9 mouse cellular contexts compared by ENCODE assay signal in the genomic region with DNA sequence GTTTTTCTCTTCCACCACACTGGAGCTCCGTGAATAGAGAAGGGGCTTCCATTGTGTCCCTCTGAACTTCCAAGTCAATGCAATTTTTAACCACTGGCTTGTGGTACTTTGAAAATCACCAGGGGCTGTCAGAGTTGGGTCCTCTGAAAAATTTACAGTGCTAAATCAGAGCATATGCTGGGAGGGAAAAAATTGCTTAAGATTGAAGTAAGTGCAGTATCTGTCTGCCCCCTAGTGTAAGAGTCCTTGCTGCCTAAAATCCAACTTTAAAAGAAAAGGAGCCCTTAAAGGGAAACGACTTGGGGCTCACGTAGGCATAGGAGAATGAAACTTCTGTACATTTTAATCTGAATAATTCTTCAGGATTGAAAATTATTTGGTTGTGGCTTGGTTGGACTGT. TPM values are rescaled to one million over a fixed set of nuclear protein-coding genes. Genes with fewer than 3 reads are reported as not detected.
DNase-seq lines count a peak whose midpoint lies in the region; ATAC-seq and TF ChIP-seq lines count a peak whose summit lies in the region.
"Had no signal": no experiment of that assay in that cellular context is flagged by ENCODE, and none has a peak within 500 bp of the region (broad histone marks: within the 10 kb centered on the region; RNA-seq: fewer than 3 reads in every experiment).

No protein-coding gene starts in this region.

- H3K9me3 ChIP-seq in embryonic facial prominence, embryonic 15.5 days (replicated peaks): no peaks in the 10 kb centered on the region
- H3K9me3 ChIP-seq in intestine, embryonic 14.5 days (ENCODE audit: control insufficient read depth, low read length): no peaks in the 10 kb centered on the region
- no peaks in the 10 kb centered on the region for H3K9me3 ChIP-seq in liver, embryonic 16.5 days (replicated peaks; ENCODE audit: control insufficient read depth, low read length)
- H3K9me3 ChIP-seq in stomach, embryonic 16.5 days (replicated peaks; ENCODE audit: control insufficient read depth, low read length): no peaks in the 10 kb centered on the region

- H3K27ac ChIP-seq in layer of hippocampus, adult 2 months: peak overlapping the region; percentile 87
- peak overlapping the region; percentile 84 for H3K27ac ChIP-seq in embryonic facial prominence, embryonic 15.5 days (replicated peaks)
- peak overlapping the region; percentile 88 for H3K27ac ChIP-seq in intestine, embryonic 14.5 days (ENCODE audit: low read depth)
- no peak overlapping the region for H3K27ac ChIP-seq in liver, embryonic 16.5 days (ENCODE audit: low read length)
- H3K27ac ChIP-seq in stomach, embryonic 16.5 days (ENCODE audit: low read length): peak overlapping the region; percentile 92

- peaks cover 51% of the 10 kb centered on the region for H3K27me3 ChIP-seq in embryonic facial prominence, embryonic 15.5 days
- H3K27me3 ChIP-seq in intestine, embryonic 14.5 days (replicated peaks; ENCODE audit: control insufficient read depth, insufficient read depth, low read length): peaks cover 9% of the 10 kb centered on the region; the same call in 1 of the 2 replicates
- peaks cover 77% of the 10 kb centered on the region for H3K27me3 ChIP-seq in liver, embryonic 16.5 days (ENCODE audit: control insufficient read depth, insufficient read depth, low read depth, low read length)
- H3K27me3 ChIP-seq in stomach, embryonic 16.5 days (ENCODE audit: control insufficient read depth, insufficient read depth, low read length): no peaks in the 10 kb centered on the region

- no peak for ATAC-seq in embryonic facial prominence, embryonic 15.5 days (ENCODE audit: insufficient number of reproducible peaks, low FRiP score, low TSS enrichment, low read depth)
- ATAC-seq in intestine, embryonic 14.5 days (replicated peaks; ENCODE audit: low FRiP score, low TSS enrichment, low read depth): no peak
- ATAC-seq in liver, embryonic 16.5 days (ENCODE audit: low read depth): no peak
- ATAC-seq in stomach, embryonic 16.5 days (ENCODE audit: insufficient read depth, low FRiP score): no peak
- ATAC-seq in erythroid progenitor cell, adult 5-6 weeks (replicated peaks; ENCODE audit: low FRiP score, poor library complexity, severe bottlenecking): no peak

- H3K4me2 ChIP-seq in embryonic facial prominence, embryonic 15.5 days (replicated peaks): peak overlapping the region; percentile 55
- peak overlapping the region; percentile 60 for H3K4me2 ChIP-seq in intestine, embryonic 14.5 days (ENCODE audit: low read length)
- H3K4me2 ChIP-seq in liver, embryonic 16.5 days (ENCODE audit: low read depth, low read length): peak overlapping the region; percentile 37
- H3K4me2 ChIP-seq in stomach, embryonic 16.5 days (ENCODE audit: low read depth, low read length): peak overlapping the region; percentile 86

- TF ChIP-seq CTCF in layer of hippocampus, adult 2 months (conservative IDR thresholded peaks at IDR 0.05): peak; percentile 80

- H3K36me3 ChIP-seq in embryonic facial prominence, embryonic 15.5 days: no peaks in the 10 kb centered on the region
- H3K36me3 ChIP-seq in intestine, embryonic 14.5 days (ENCODE audit: control insufficient read depth, insufficient read depth, low read length): no peaks in the 10 kb centered on the region
- no peaks in the 10 kb centered on the region for H3K36me3 ChIP-seq in liver, embryonic 16.5 days (ENCODE audit: control insufficient read depth, insufficient read depth)
- no peaks in the 10 kb centered on the region for H3K36me3 ChIP-seq in stomach, embryonic 16.5 days (ENCODE audit: control insufficient read depth, insufficient read depth, low read length)

- no peak for DNase-seq in layer of hippocampus, adult 2 months (ENCODE audit: low spot score in 2 of 2)
- DNase-seq in layer of hippocampus, postnatal 25 days (ENCODE audit: extremely low spot score in 1 of 2, low spot score in 1 of 2): no peak
- no peak for DNase-seq in intestine, embryonic 14.5 days (ENCODE audit: low spot score)
- DNase-seq in spleen, postnatal 14 days (ENCODE audit: low spot score in 2 of 2): no peak

- under 1% methylated on average over 3 of the region's 3 CpGs for WGBS in embryonic facial prominence, embryonic 15.5 days
- WGBS in intestine, embryonic 14.5 days: 3% methylated on average over 3 of the region's 3 CpGs
- WGBS in liver, embryonic 16.5 days (ENCODE audit: insufficient replicate concordance): under 1% methylated on average over 3 of the region's 3 CpGs
- WGBS in stomach, embryonic 16.5 days: under 1% methylated on average over 3 of the region's 3 CpGs

- H3K4me1 ChIP-seq in embryonic facial prominence, embryonic 15.5 days: peaks cover 25% of the 10 kb centered on the region
- peaks cover 7% of the 10 kb centered on the region; the same call in 1 of the 2 replicates for H3K4me1 ChIP-seq in intestine, embryonic 14.5 days (replicated peaks; ENCODE audit: control insufficient read depth, insufficient read depth, low read length)
- H3K4me1 ChIP-seq in liver, embryonic 16.5 days (ENCODE audit: control insufficient read depth, low read depth, low read length): no peaks in the 10 kb centered on the region
- peaks cover 5% of the 10 kb centered on the region; the same call in 1 of the 2 replicates for H3K4me1 ChIP-seq in stomach, embryonic 16.5 days (ENCODE audit: control insufficient read depth, insufficient read depth, low read length)

- peak overlapping the region; percentile 52 for H3K4me3 ChIP-seq in layer of hippocampus, adult 2 months
- peak overlapping the region; percentile 46 for H3K4me3 ChIP-seq in embryonic facial prominence, embryonic 15.5 days (replicated peaks)
- peak overlapping the region; percentile 55 for H3K4me3 ChIP-seq in intestine, embryonic 14.5 days (ENCODE audit: low read depth, low read length)
- peak overlapping the region; percentile 42 for H3K4me3 ChIP-seq in liver, embryonic 16.5 days (ENCODE audit: low read depth, low read length)
- H3K4me3 ChIP-seq in stomach, embryonic 16.5 days (replicated peaks; ENCODE audit: low read length): peak overlapping the region; percentile 60

- no peak overlapping the region for H3K9ac ChIP-seq in embryonic facial prominence, embryonic 15.5 days
- H3K9ac ChIP-seq in intestine, embryonic 14.5 days (ENCODE audit: low read length): peak overlapping the region; percentile 72
- no peak overlapping the region for H3K9ac ChIP-seq in liver, embryonic 16.5 days (ENCODE audit: low read depth, low read length)
- peak overlapping the region; percentile 79 for H3K9ac ChIP-seq in stomach, embryonic 16.5 days (ENCODE audit: low read length)

RNA-seq across cellular contexts. Expression of gene Nr2f2, which starts 1.7 kb away (rescaled TPM):
- 10 to 100 TPM; 35.8 to 48.5 TPM for total RNA-seq in layer of hippocampus, adult 2 months (2021)
- 10 to 100 TPM; 40.8 to 45.1 TPM for total RNA-seq in layer of hippocampus, postnatal 25 days (2021)
- 32.3 and 35.6 TPM in 2 replicates for polyA plus RNA-seq in embryonic facial prominence, embryonic 15.5 days (2015; fragmentation: Nextera tagmentation; extraction: Ambion mirVana)
- polyA plus RNA-seq in intestine, embryonic 14.5 days (2014; fragmentation: Nextera tagmentation; extraction: Ambion mirVana): 53.7 and 56.9 TPM in 2 replicates
- polyA plus RNA-seq in liver, embryonic 16.5 days (2015; fragmentation: Nextera tagmentation; extraction: Ambion mirVana): 6.2 and 6.7 TPM in 2 replicates
- 52.5 and 64.6 TPM in 2 replicates for polyA plus RNA-seq in stomach, embryonic 16.5 days (2015; fragmentation: Nextera tagmentation; extraction: Ambion mirVana)
- not detected in 2 replicates for total RNA-seq in erythroid progenitor cell, adult 5-6 weeks (2015; ENCODE audit: low replicate concordance)
- not detected in 2 replicates for total RNA-seq in erythroid progenitor cell, adult 5-6 weeks (2017; ENCODE audit: low replicate concordance)
- total RNA-seq: MEL had no signal

Comparison
In these comparisons a context has a peak if more than half of its experiments do, and no peak if none do; other contexts are left out.
1. H3K9ac ChIP-seq: peak in intestine, embryonic 14.5 days (single experiment) and stomach, embryonic 16.5 days (single experiment); none in embryonic facial prominence, embryonic 15.5 days (single experiment) and liver, embryonic 16.5 days (single experiment).
2. Peak in every context shown above with its lines, with median percentiles within 50 percentile points of each other: H3K4me3 ChIP-seq and H3K4me2 ChIP-seq.